16 mouse cellular contexts compared by ENCODE assay signal in genomic region chr9:31501221-31501620, GRCm38 (mm10). TPM values are rescaled to one million over a fixed set of nuclear protein-coding genes. Genes with fewer than 3 reads are reported as not detected.
"Had no signal": no experiment of that assay in that cellular context is flagged by ENCODE, and none has a peak within 500 bp of the region (broad histone marks: within the 10 kb centered on the region; RNA-seq: fewer than 3 reads in every experiment).

No protein-coding gene starts in this region.

RNA-seq across cellular contexts. Expression of gene Tmem45b, which starts 37.0 kb away (rescaled TPM):
- polyA plus RNA-seq: limb, embryonic 10.5 days; limb, embryonic 11.5 days; limb, embryonic 12.5 days; limb, embryonic 13.5 days; limb, embryonic 14.5 days; limb, embryonic 15.5 days; liver, embryonic 11.5 days; liver, embryonic 12.5 days; liver, embryonic 13.5 days; liver, embryonic 14.5 days; macrophage; midbrain, embryonic 10.5 days; midbrain, embryonic 12.5 days; myocyte; neural tube, embryonic 11.5 days; neural tube, embryonic 12.5 days had no signal
